Mouse (Mus musculus) CH12.LX (cell line): ENCODE data around the gene Tmem186. TPM values are rescaled to one million over a fixed set of nuclear protein-coding genes. Genes with fewer than 3 reads are reported as not detected.

Experiments
- DNase-seq: peaks from one replicate; pipeline ENCODE4 v3.0.0-alpha.2; 2013; ENCODE audit errors: extremely low read depth
- H3K27ac ChIP-seq: 2 replicates; pipeline ENCODE4 v1.5.1; 2012; ENCODE audit warnings: low read depth, mild to moderate bottlenecking, control low read depth, moderate library complexity; ENCODE audit not compliant: insufficient read depth
- H3K27me3 ChIP-seq: replicated peaks from 2 replicates; pipeline ENCODE3; 2012; ENCODE audit warnings: inconsistent platforms
- H3K36me3 ChIP-seq, 2 experiments: replicated peaks in 1 of 2; 2 replicates each; pipeline versions ENCODE3 to v1.6.1; 2012; ENCODE audit warnings: inconsistent platforms in 1 of 2, low read length in 1 of 2, mild to moderate bottlenecking in 1 of 2, mixed read lengths in 1 of 2, moderate library complexity in 1 of 2; ENCODE audit not compliant: control insufficient read depth in 1 of 2, insufficient read depth in 1 of 2
- H3K4me1 ChIP-seq, 2 experiments: 2 replicates each; pipeline ENCODE4 v1.6.1; 2012; ENCODE audit warnings: inconsistent platforms in 1 of 2, moderate library complexity in 1 of 2; ENCODE audit not compliant: insufficient read depth in 2 of 2, control insufficient read depth in 1 of 2
- H3K4me2 ChIP-seq: 2 replicates; pipeline ENCODE4 v1.6.1; 2012; ENCODE audit warnings: low read depth, mild to moderate bottlenecking, control low read depth; ENCODE audit not compliant: poor library complexity, insufficient read depth, severe bottlenecking
- H3K4me3 ChIP-seq, 3 experiments: fragments of 150-350 bp in 1 of 3; sonication (generic) in 1 of 3; replicated peaks in 1 of 3; 2 replicates each; pipeline versions ENCODE3 to v1.5.1; 2011 to 2012; ENCODE audit warnings: low read depth in 2 of 3, low read length in 2 of 3, mild to moderate bottlenecking in 2 of 3, moderate library complexity in 2 of 3, control low read depth in 1 of 3, improper control_type of control experiment in 1 of 3, inconsistent platforms in 1 of 3, mixed read lengths in 1 of 3; ENCODE audit not compliant: poor library complexity in 1 of 3
- H3K79me2 ChIP-seq: replicated peaks from 2 replicates; pipeline ENCODE4 v1.6.1; 2012; ENCODE audit warnings: mild to moderate bottlenecking, moderate library complexity; ENCODE audit not compliant: control insufficient read depth, poor library complexity, insufficient read depth, severe bottlenecking; ENCODE audit errors: extremely low read depth
- H3K9ac ChIP-seq: 2 replicates; pipeline ENCODE4 v1.6.1; 2012; ENCODE audit warnings: low read depth, mild to moderate bottlenecking, control low read depth, moderate library complexity; ENCODE audit not compliant: insufficient read depth
- H3K9me3 ChIP-seq: replicated peaks from 2 replicates; pipeline ENCODE3; 2012; ENCODE audit warnings: low read length, inconsistent platforms, mixed read lengths
- CTCF ChIP-seq, 2 experiments: IDR thresholded peaks in 1 of 2; conservative IDR thresholded peaks in 1 of 2; 2 replicates each; pipeline ENCODE4 v1.5.1; 2011 to 2012; ENCODE audit warnings: low read depth in 2 of 2, low read length in 2 of 2, improper control_type of control experiment in 1 of 2, inconsistent platforms in 1 of 2, mild to moderate bottlenecking in 1 of 2, moderate library complexity in 1 of 2
- ELF1 ChIP-seq: IDR thresholded peaks from 2 replicates; pipeline ENCODE4 v1.6.1; 2014; ENCODE audit warnings: low read depth, mild to moderate bottlenecking, inconsistent platforms, low read length, improper control_type of control experiment
- HCFC1 ChIP-seq: IDR thresholded peaks from 2 replicates; pipeline ENCODE4 v1.6.1; 2012; ENCODE audit warnings: low read depth, mild to moderate bottlenecking, inconsistent platforms, low read length, improper control_type of control experiment
- IRF4 ChIP-seq: IDR thresholded peaks from 2 replicates; pipeline ENCODE4 v1.6.1; 2014; ENCODE audit warnings: low read depth, mild to moderate bottlenecking, inconsistent platforms, low read length, improper control_type of control experiment
- NRF1 ChIP-seq: IDR thresholded peaks from 2 replicates; pipeline ENCODE4 v1.6.1; 2014; ENCODE audit warnings: low read depth, mild to moderate bottlenecking, inconsistent platforms, low read length, improper control_type of control experiment, moderate library complexity
- POLR2AphosphoS2 ChIP-seq: IDR thresholded peaks from 2 replicates; pipeline ENCODE4 v1.6.1; 2011; ENCODE audit warnings: low read depth, low read length, improper control_type of control experiment
- RAD21 ChIP-seq: IDR thresholded peaks from 2 replicates; pipeline ENCODE4 v1.6.1; 2011; ENCODE audit warnings: low read depth, mild to moderate bottlenecking, low read length, improper control_type of control experiment, moderate library complexity
- RCOR1 ChIP-seq: conservative IDR thresholded peaks from 2 replicates; pipeline ENCODE4 v1.6.1; 2012; ENCODE audit warnings: low read depth, mild to moderate bottlenecking, inconsistent platforms, low read length, improper control_type of control experiment
- SMC3 ChIP-seq: IDR thresholded peaks from 2 replicates; pipeline ENCODE4 v1.6.1; 2011; ENCODE audit warnings: low read depth, low read length, improper control_type of control experiment
- UBTF ChIP-seq: IDR thresholded peaks from 2 replicates; pipeline ENCODE4 v1.6.1; 2012; ENCODE audit warnings: low read depth, mild to moderate bottlenecking, inconsistent platforms, low read length, improper control_type of control experiment, moderate library complexity
- dilution Hi-C: fragments of 300-500 bp; cut with MboI; formaldehyde crosslinking; loops from 2 replicates; pipeline ENCODE4 v1.14.3; 2020; ENCODE audit warnings: low sequenced_read_pairs; ENCODE audit not compliant: extremely low pct_unique_long_range_greater_than_20kb, extremely low pct_ligation_motif_present
- in situ Hi-C: fragments of 300-500 bp; cut with MboI; formaldehyde crosslinking; loops from 3 replicates; pipeline ENCODE4 v1.14.3; 2019; ENCODE audit warnings: low sequenced_read_pairs, low pct_ligation_motif_present, low pct_unique_long_range_greater_than_20kb, mixed read lengths
- polyA plus RNA-seq: library from polyadenylated mRNA; unstranded; fragments of >175 nt; gene quantifications from 2 replicates; pipeline ENCODE4 v1.2.1, GENCODE M21; 2012; ENCODE audit warnings: low read depth; ENCODE audit not compliant: insufficient read length
- total RNA-seq, 2 experiments: library from RNA; depleted of rRNA; stranded (reverse); fragments of 300-350 nt in 1 of 2; fragments of >200 nt in 1 of 2; gene quantifications; 2 replicates each; pipeline ENCODE4 v1.2.3; 2012 to 2014

Tmem186 gene
- total and polyA plus RNA-seq, 3 experiments = 19.7 to 22.2 (median 21.9) TPM

DNA sequence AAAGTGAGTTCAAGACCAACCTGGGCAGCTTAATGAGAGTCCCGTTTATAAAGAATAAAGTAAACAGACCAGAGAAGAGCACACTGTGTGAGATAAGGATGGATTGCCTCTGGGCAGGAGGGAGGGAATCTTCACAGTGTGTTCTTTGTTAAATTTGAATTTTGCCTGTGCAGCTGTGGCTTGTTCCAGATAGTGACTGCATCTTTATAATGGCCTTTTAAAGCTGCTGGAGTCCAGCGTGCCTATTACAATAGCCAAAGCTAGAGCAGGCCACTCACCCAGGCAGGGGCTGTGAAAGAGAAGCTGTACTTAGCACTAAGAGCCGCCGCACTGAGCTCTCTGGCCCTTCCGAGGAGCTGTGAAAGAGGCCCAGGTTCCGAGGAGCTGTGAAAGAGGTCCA, 8.0 kb upstream of the Tmem186 start:
- Histone ChIP-seq H3K9ac (no peak overlapping the region), H3K36me3 (peaks cover 67 to 97% of the 10 kb centered on the region in 2 experiments), H3K9me3 (no peaks in the 10 kb centered on the region), H3K4me1 (peaks cover 3 to 9% of the 10 kb centered on the region in 2 experiments; a peak in 3 of 4 replicates), H3K27ac (no peak overlapping the region), H3K4me3 (no peak overlapping the region), H3K79me2 (no peaks in the 10 kb centered on the region), H3K27me3 (no peaks in the 10 kb centered on the region), H3K4me2 (no peak overlapping the region)
- dilution Hi-C loops = no loop called here
- in situ Hi-C loops = no loop called here
- no peak for DNase-seq
- TF ChIP-seq ELF1 = no peak
- TF ChIP-seq RCOR1 = no peak
- no peak for TF ChIP-seq HCFC1
- no peak for TF ChIP-seq POLR2AphosphoS2

- Histone ChIP-seq H3K9ac (no peak overlapping the region), H3K27ac (no peak overlapping the region), H3K9me3 (no peaks in the 10 kb centered on the region), H3K4me1 (peaks cover 0 to 11% of the 10 kb centered on the region in 2 experiments; a peak in 2 of 4 replicates), H3K79me2 (peaks cover 16% of the 10 kb centered on the region), H3K4me3 (no peak overlapping the region), H3K4me2 (no peak overlapping the region), H3K27me3 (no peaks in the 10 kb centered on the region), H3K36me3 (peaks cover 61 to 93% of the 10 kb centered on the region in 2 experiments)
- peak; percentile 73 for DNase-seq
- in situ Hi-C loops (loop anchor here (5.0 kb wide), 1 partner anchor 33 kb away; no protein-coding TSS in a partner anchor), dilution Hi-C loops (no loop called here)
- TF ChIP-seq UBTF (no peak), SMC3 (peak; percentile 86), RAD21 (peak; percentile 52), CTCF (conservative IDR thresholded peaks at IDR 0.05 in 1 of 2, IDR thresholded peaks at IDR 0.05 in 1 of 2; ENCODE audit: low read depth in 2 of 2, low read length in 2 of 2) (peak; percentile 86 to 97), IRF4 (no peak)
Observed at GRCm38 (mm10) chr16:8643855-8644254, 6.3 kb upstream of the Tmem186 start.

DNA sequence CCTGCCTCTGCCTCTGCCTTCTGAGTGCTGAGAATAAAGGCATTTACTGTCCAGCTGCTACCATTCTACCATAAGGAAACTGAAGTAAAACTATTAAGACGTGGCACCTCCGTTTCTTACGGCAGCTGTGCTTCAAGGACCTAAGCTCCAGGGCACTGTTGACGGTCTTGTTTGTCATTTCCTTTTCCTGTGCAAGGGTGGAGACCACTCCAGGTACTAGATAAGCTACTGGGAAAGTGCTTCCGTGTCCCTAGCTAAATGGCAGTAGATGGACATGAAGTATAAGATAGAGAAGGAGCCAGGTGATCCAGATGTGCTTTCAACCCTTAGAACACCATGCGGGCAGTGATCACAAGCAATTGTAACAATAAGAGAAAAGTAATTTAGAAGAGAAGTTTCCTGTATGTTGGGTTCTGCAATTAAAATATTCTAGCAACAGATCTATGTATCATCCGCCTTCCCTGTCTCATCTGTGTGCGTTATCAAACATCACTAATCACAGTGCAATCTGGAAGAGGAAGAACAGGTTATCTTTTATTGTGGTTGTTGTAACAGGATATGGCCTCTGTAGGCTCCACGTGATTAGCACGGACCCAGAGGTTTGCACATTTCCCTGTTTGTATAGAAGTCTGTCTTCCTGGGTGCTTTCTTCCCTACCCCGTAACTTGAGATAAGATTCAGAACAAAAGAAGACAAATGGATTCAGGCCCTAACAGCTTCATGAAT, 2.1 kb upstream of the Tmem186 start:
- Histone ChIP-seq H3K9ac (no peak overlapping the region), H3K9me3 (no peaks in the 10 kb centered on the region), H3K27me3 (no peaks in the 10 kb centered on the region), H3K36me3 (peaks cover 37 to 68% of the 10 kb centered on the region in 2 experiments), H3K4me2 (no peak overlapping the region), H3K27ac (no peak overlapping the region), H3K4me3 (no peak overlapping the region), H3K79me2 (peaks cover 55% of the 10 kb centered on the region), H3K4me1 (peaks cover 10 to 35% of the 10 kb centered on the region in 2 experiments)
- no peak for DNase-seq
- in situ Hi-C loops = loop anchor here (5.0 kb wide), 1 partner anchor 38 kb away; no protein-coding TSS in a partner anchor
- dilution Hi-C loops = no loop called here
- TF ChIP-seq ELF1 (no peak), NRF1 (no peak)
